Mouse (Mus musculus) retina, postnatal 7 days (tissue): Measurements from ENCODE around the gene Myh6.
"Not testable (repeated sequence)": the region's sequence is repeated elsewhere in the genome, so short reads cannot be mapped to it uniquely, and the experiment has no call there.

ENCODE experiments used
- DNase-seq: peaks from one replicate; pipeline ENCODE4 v3.0.0-alpha.2; 2012; ENCODE audit warnings: low read depth, low spot score

Gene Myh6

GRCm38 (mm10) chr14:54994869-54995186, 28.1 kb upstream of the Myh6 start:
- DNase-seq: no peak

GRCm38 (mm10) chr14:54994136-54994868, 27.6 kb upstream of the Myh6 start, which contains the start of gene Myh7:
Gene Myh7, minus strand, starts transcription at chr14:54994626.
- no peak for DNase-seq

DNA sequence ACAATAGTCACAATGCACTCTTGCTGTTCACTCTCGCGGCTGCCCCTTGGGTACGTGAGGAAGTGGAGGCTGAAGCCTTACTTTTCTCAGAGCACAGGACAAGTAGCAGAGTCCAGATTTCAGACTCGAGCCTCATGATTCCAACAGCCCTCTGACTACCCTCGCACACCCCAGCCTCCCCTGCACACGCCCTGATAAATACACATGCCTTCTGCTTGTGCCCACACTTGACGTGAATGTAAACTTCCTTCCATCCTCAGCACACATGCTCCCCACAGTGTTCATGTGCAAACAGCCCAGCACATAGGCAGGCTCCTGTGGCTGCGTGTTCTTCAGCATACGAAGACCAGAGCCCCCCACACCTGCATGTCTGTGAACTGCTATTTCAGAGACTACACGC, 26.9 kb upstream of the Myh6 start:
- no peak for DNase-seq

DNA sequence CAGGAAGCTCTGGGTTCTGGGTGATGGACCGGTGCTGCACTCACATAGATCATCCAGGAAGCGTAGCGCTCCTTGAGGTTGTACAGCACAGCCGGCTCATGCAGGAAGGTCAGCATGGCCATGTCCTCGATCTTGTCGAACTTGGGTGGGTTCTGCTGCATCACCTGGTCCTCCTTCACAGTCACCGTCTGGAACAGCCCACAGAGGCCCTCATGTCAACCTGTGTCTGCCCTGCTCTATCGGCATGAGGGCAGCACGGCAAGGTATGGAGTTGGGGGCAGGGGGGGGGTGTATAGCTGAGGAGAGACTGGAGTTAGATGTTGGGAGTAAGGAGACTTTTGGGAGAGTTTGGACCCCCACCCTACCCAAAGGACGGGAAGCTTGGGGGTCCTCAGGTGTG, 25.5 kb upstream of the Myh6 start:
- no peak for DNase-seq

DNA sequence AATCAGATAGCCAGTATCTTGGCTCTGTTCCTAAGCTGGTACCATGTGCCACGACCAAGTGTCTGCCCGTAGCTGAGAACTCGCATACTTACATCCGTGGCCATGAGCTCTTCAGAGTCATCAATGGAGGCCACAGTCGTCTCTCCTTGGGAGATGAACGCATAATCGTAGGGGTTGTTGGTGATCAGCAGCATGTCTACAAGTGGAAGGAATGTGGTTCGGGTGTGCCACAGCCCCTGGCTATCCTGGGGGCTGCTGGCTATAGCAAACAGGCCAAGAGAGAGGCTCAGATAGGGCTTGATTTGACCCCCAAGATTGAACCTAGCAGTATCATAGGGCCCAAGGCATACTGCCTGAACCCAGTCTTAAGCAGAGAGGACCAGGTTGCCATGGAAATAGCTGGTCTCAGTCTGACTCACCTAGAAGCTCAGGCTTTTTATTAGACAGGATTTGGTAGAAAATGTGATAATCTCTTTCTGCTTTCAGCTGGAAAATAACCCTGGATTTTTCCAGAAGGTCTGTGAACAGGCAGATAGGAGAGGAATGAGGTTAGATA, 23.2 kb upstream of the Myh6 start:
- DNase-seq: no peak

DNA sequence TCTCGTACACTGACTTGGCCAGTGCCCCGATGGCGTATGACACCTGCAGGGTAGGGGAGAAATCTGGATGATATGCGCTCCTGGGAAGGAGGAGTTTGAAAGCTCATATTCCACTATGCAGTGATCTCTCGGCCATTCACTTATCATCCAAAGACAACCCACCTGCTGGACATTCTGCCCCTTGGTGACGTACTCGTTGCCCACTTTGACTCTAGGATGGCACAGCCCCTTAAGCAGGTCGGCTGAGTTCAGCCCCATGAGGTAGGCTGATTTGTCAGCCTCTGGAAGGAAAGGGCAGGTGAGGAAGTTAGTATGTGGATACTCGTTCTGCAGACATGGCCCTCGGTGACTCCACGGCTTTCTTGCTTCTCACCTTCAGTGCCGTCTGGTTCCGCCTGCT, 22.2 kb upstream of the Myh6 start:
- DNase-seq: no peak

DNA sequence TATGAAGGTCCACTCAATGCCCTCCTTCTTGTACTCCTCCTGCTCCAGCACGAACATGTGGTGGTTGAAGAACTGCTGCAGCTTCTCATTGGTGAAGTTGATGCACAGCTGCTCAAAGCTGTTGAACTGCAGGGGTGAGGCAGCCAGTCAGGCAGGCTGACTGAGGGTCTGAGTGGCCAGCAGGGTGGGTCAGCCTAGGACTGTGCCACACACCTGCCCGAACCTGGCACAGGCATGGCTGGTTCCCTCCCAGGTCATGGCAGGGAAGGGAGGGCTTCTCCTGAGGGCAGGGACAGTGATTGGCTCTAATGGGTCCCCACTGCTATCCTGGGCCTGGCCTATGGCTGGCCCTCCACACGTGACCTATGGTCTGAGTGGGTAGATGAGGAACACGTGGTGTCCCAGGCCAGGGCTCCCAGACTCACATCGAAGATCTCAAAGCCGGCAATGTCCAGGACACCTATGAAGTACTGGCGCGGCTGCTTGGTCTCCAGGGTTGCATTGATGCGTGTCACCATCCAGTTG, 21.7 kb upstream of the Myh6 start:
- DNase-seq: not testable (repeated sequence)

GRCm38 (mm10) chr14:54981934-54982333, 15.2 kb upstream of the Myh6 start:
- DNase-seq: no peak

DNA sequence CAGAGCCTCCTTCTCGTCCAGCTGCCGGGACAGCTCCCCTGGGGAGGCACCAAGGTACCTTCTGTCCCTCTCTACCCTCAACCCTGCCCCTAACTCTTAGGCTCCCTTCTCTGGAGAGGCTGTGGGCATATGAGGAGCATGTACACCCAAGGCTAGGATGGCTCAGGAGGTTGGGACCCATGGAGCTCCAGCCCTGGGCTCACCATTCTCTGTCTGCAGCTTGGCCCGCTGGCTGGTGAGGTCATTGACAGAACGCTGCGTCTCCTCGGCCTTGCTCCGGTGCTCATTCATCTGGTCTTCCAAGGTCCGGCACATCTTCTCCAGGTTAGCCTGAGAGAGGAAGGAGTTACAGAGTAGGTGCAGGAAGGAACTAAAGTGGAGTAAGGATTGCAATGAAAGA, 11.9 kb upstream of the Myh6 start:
- no peak for DNase-seq

DNA sequence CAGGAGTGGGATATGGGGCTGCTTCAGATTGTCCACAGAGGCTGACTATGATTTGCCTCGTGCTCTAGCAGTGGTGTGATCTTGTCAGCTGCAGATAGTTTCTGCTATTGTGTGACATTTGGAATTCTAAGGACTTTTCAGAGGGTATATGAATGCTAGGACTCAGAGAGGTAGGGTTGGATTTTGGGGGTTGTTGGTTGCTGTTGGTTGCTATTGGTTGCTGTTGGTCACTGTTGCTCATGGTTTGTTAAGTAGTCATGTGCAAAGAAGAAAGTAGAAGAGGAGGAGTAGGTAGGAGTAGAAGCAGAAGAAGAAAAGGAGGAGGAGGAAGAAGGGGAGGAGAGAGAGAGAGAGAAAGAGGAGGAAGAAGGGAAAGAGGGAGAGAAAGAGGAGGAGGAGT, 9.9 kb upstream of the Myh6 start, which contains the start of gene Gm17428:
Gene Gm17428 (plus strand): TSS at position 301 of the 400 bp plus-strand sequence.
- DNase-seq: no peak

DNA sequence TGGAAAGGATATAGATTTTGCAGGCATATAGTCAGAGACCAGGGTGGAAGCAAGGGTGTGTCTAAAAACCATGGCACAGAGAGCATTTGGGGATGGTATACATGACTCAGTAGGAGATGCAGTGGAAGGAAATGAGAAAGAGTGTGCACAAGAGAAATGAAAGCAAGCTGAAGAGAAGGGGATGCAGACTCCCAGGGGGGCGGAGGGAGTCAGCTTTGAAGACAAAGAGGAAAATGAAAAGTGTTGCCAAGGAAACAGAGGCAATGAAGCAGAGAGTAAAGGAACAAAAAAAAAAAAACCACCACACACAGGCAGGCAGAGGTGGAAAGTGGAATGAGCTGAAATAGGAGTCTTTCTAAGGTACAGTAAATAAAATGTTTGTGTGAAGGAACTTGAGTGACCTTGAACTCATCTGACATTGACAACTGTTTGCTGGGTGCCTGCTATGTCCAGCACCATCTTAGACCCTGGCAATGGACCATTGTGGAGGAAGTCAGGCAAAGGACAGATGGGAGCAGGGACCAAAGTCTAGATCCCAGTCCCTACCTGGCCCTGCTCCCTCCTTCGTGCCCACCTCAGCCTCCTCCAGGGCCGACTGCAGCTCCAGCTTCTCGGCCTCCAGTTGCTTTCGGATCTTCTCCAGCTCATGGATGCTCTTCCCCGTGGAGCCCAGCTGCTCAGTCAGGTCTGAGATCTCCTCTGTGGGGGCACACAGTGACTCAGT, 7.5 kb upstream of the Myh6 start:
- DNase-seq: no peak

DNA sequence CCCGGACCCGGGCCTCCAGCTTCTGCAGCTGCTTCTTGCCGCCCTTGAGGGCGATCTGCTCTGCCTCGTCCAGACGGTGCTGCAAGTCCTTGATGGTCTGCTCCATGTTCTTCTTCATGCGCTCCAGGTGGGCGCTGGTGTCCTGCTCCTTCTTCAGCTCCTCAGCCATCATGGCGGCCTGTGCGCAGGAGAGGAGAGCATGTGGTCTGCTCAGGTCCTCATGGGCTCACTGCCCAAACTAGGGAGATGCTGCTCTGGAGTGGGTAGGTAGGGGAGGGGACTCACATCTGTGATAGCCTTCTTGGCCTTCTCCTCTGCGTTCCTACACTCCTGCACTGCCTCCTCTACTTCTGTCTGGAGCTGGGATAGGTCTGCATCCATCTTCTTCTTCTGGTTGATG, 6.1 kb upstream of the Myh6 start:
- not testable (repeated sequence) for DNase-seq

DNA sequence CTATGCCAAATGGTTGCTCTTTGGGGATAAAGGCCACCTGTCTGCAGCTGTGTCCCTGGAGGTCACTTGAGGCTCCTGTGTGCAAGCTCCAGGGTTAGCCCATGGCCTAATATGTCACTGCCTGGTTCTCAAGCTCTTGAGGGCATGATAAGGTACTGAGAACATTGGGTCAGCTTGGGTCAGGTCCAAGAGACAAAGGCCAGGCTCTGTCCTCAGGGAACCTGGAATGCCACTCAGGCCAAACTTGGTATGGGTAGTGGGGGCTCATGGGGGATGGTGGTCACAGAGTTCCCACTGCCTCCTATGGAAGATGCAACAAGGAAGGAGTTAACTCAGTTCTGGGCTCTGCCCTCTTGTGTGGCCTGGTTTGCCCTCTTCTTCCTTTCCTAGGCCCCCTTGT, 1.6 kb upstream of the Myh6 start:
- no peak for DNase-seq

DNA sequence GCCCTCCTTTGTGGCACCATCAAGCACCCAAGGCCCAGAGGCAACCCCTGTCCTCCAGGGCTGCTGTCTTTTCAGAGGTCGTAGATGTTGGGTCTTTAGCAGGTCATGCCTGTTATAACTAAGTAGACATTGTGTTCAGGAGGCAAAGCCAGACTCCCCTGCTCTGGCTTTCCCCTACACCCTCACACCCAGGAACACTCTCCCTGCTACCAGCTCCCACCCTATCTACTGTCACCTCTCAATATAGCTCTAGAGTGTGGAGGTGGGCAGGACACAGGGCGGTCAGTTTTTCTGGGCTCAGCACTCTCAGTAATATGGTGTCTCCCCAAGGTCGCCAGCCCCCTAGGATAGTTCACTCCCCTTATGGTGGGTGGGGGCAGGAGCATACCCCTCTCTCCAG, 1.1 kb upstream of the Myh6 start:
- no peak for DNase-seq

DNA sequence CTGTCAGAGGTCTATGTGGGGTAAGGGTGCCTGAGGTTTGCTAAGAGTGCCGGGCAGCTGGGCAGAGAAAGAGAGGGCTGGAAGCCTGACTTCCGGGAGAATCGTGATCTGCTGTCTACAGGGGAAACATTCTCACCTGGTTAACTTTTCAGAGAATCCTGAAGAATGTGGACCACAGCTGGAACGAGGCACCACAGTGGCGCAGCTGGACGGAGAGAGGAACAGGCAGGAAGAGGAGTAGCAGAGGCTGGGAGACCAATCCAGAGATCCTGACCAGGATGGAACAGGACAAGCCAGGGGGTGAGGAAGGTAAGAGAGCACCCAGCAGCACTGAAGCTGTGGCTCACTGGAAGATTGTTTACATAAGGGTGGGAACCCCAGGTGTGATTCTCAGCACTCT, 1.1 kb downstream of the Myh6 start:
- DNase-seq: no peak

GRCm38 (mm10) chr14:54965044-54965443, 1.7 kb downstream of the Myh6 start:
- DNase-seq: no peak

- no peak for DNase-seq
Observed at GRCm38 (mm10) chr14:54963727-54964126, 3.0 kb downstream of the Myh6 start.

DNA sequence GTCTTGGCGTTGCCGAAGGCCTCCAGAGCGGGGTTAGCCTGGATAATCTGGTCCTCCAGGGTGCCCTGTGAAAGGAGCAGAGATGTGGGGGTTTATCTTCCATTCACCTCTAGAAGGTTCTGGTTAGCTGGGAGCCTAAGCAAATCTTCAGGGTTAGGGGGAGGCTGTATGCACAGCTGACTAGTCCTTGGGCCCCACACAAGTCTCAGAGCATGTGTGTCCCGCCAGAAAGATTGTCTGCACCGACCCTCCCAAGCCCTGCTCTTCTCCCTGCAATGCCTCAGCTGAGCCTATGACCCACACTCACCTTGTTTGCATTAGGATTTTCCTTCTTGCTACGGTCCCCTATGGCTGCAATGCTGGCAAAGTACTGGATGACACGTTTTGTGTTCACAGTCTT, 4.0 kb downstream of the Myh6 start:
- DNase-seq: no peak

- no peak for DNase-seq
Observed at GRCm38 (mm10) chr14:54961487-54961886, 5.2 kb downstream of the Myh6 start.

GRCm38 (mm10) chr14:54960769-54961168, 6.0 kb downstream of the Myh6 start:
- DNase-seq: no peak

DNA sequence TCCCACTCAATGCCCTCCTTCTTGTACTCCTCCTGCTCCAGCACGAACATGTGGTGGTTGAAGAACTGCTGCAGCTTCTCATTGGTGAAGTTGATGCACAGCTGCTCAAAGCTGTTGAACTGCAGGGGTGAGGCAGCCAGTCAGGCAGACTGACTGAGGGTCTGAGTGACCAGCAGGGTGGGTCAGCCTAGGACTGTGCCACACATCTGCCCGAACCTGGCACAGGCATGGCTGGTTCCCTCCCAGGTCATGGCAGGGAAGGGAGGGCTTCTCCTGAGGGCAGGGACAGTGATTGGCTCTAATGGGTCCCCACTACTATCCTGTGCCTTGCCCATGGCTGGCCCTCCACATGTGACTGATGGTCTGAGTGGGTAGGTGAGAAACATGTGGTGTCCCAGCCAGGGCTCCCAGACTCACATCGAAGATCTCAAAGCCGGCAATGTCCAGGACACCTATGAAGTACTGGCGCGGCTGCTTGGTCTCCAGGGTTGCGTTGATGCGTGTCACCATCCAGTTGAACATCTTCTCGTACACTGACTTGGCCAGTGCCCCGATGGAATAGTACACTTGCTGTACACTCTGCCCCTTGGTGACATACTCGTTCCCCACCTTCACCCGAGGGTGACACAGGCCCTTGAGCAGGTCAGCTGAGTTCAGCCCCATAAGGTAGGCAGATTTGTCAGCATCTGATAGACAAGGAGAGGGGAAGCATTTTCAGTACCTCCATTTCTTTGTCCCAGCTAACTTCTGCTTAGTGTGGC, 6.7 kb downstream of the Myh6 start:
- not testable (repeated sequence) for DNase-seq

DNA sequence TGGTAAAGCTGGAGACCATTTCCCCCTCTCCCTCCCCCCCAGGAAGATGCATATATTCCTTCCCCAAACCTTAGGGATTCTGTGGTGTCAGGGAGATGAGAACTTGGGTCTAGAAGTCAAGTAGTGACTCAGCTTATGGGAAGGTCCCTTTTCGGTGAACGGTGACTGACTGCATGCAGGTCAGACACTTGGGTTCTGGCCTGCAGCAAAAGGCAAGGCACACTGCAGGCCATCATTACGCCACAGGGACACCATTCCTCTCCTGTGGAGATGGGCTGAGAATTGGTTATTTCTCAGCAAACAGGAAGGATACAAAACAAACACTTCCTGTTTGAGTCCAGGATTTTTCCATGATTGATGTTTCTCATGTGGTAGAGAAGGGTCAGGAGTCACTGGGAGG, 7.5 kb downstream of the Myh6 start:
- no peak for DNase-seq
